Mouse (Mus musculus) G1E (cell line): ENCODE data around the gene Ankrd39.

Source experiments
- CTCF ChIP-seq: IDR thresholded peaks from 2 replicates; pipeline ENCODE4 v1.5.1; 2012; ENCODE audit warnings: low read depth, low read length, inconsistent platforms, mixed read lengths
- GATA1 ChIP-seq: IDR thresholded peaks from 2 replicates; pipeline ENCODE4 v1.6.1; 2012; ENCODE audit warnings: borderline replicate concordance, low read length, inconsistent platforms, mixed read lengths
- POLR2AphosphoS5 ChIP-seq: IDR thresholded peaks from 2 replicates; pipeline ENCODE4 v1.6.1; 2012; ENCODE audit warnings: low read depth, low read length, inconsistent platforms; ENCODE audit not compliant: insufficient replicate concordance
- TAL1 ChIP-seq: conservative IDR thresholded peaks from 2 replicates; pipeline ENCODE4 v1.6.1; 2012; ENCODE audit warnings: low read depth, low read length, inconsistent platforms, mixed read lengths

DNA sequence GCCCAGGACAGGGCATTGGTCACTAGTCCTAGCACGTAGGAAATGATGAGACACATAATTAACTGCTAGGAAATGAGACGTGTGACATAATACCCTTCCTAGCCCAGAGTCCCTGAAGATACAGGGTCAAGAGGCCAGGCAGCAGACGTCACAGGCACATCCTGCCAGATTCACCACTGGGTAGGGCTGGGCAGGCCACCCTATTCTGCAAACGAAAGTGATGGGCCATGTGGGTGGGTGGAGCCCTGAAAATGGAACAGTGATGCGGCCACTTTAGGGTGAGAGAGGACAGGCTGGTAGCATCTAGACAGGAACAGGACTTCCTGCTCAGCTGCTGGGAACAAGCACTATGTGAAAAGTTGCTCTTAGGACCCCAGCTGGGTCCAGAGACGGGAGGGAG is 24.4 kb upstream of the Ankrd39 start:
- TF ChIP-seq TAL1 (no peak), CTCF (no peak), GATA1 (no peak), POLR2AphosphoS5 (no peak)
